Mouse (Mus musculus): ENCODE results near the gene Krtcap3.
"Not testable (repeated sequence)": the region's sequence is repeated elsewhere in the genome, so short reads cannot be mapped to it uniquely, and the experiment has no call there.

The Krtcap3 gene

GRCm38 (mm10) chr5:31251541-31252101 lies at the start of gene Krtcap3:
Gene Krtcap3, plus strand, starts transcription at chr5:31251691.
- no peak for DNase-seq (ENCODE audit: low spot score in 2 of 2)

GRCm38 (mm10) chr5:31201742-31202590 lies 49.5 kb upstream of the Krtcap3 start, which contains the start of gene Zfp513:
Gene Zfp513, minus strand, starts transcription at chr5:31202303.
- DNase-seq (ENCODE audit: low spot score in 2 of 2) = peak; percentile 84 to 93

- DNase-seq (ENCODE audit: low spot score in 2 of 2) = no peak
Observed at GRCm38 (mm10) chr5:31202933-31203332, 48.6 kb upstream of the Krtcap3 start.

GRCm38 (mm10) chr5:31203866-31204265 lies 47.6 kb upstream of the Krtcap3 start:
- no peak for DNase-seq (ENCODE audit: low spot score in 2 of 2)

- DNase-seq (ENCODE audit: low spot score in 2 of 2) = no peak
Observed at GRCm38 (mm10) chr5:31204421-31204820, 47.1 kb upstream of the Krtcap3 start.

GRCm38 (mm10) chr5:31216554-31216953 lies 34.9 kb upstream of the Krtcap3 start:
- DNase-seq (ENCODE audit: low spot score in 2 of 2) = not testable (repeated sequence)

- no peak for DNase-seq (ENCODE audit: low spot score in 2 of 2)
Observed at GRCm38 (mm10) chr5:31218294-31218693, 33.2 kb upstream of the Krtcap3 start.

- no peak for DNase-seq (ENCODE audit: low spot score in 2 of 2)
Observed at GRCm38 (mm10) chr5:31219070-31219469, 32.4 kb upstream of the Krtcap3 start.

GRCm38 (mm10) chr5:31219474-31219873 lies 32.0 kb upstream of the Krtcap3 start:
- DNase-seq (ENCODE audit: low spot score in 2 of 2) = no peak

- peak in 1 of 2 experiments; percentile 66 for DNase-seq (ENCODE audit: low spot score in 2 of 2)
Observed at GRCm38 (mm10) chr5:31219911-31220447, 31.5 kb upstream of the Krtcap3 start.

GRCm38 (mm10) chr5:31220448-31221303 lies 30.8 kb upstream of the Krtcap3 start, which contains the start of gene Ppm1g:
Gene Ppm1g, minus strand, starts transcription at chr5:31220687.
- DNase-seq (ENCODE audit: low spot score in 2 of 2) = peak; percentile 98 to 99

- DNase-seq (ENCODE audit: low spot score in 2 of 2) = peak in 1 of 2 experiments; percentile 37
Observed at GRCm38 (mm10) chr5:31221304-31221945, 30.1 kb upstream of the Krtcap3 start.

- DNase-seq (ENCODE audit: low spot score in 2 of 2) = no peak
Observed at GRCm38 (mm10) chr5:31222696-31223095, 28.8 kb upstream of the Krtcap3 start.

- no peak for DNase-seq (ENCODE audit: low spot score in 2 of 2)
Observed at GRCm38 (mm10) chr5:31226641-31227040, 24.9 kb upstream of the Krtcap3 start.

GRCm38 (mm10) chr5:31240637-31241521 lies 10.6 kb upstream of the Krtcap3 start, which contains the start of the genes Nrbp1 and Gm9970:
Gene Nrbp1, plus strand, starts transcription at chr5:31240864.
Gene Gm9970, minus strand, starts transcription at chr5:31241232.
- peak; percentile 92 to 96 for DNase-seq (ENCODE audit: low spot score in 2 of 2)

- DNase-seq (ENCODE audit: low spot score in 2 of 2) = no peak
Observed at GRCm38 (mm10) chr5:31241522-31242034, 9.9 kb upstream of the Krtcap3 start.

- no peak for DNase-seq (ENCODE audit: low spot score in 2 of 2)
Observed at GRCm38 (mm10) chr5:31242191-31242590, 9.3 kb upstream of the Krtcap3 start.

- DNase-seq (ENCODE audit: low spot score in 2 of 2) = no peak
Observed at GRCm38 (mm10) chr5:31250716-31251115, 775 bp upstream of the Krtcap3 start.

GRCm38 (mm10) chr5:31252151-31252550 lies 660 bp downstream of the Krtcap3 start:
- DNase-seq (ENCODE audit: low spot score in 2 of 2) = no peak
